Mouse (Mus musculus) lung, postnatal 14 days (tissue): ENCODE measurements around the gene Nifk.
A peak's percentile ranks its signal among the peaks of the same experiment; 100 is the strongest.

Experiments
- DNase-seq: peaks from one replicate; pipeline ENCODE4 v3.0.0; 2021

Gene Nifk

GRCm38 (mm10) chr1:118321661-118322201 is at the start of gene Nifk:
Nifk (plus strand) TSS chr1:118321839.
- peak; percentile 92 for DNase-seq

- peak; percentile 13 for DNase-seq
Observed at GRCm38 (mm10) chr1:118275139-118275538, 46.5 kb upstream of the Nifk start.

DNA sequence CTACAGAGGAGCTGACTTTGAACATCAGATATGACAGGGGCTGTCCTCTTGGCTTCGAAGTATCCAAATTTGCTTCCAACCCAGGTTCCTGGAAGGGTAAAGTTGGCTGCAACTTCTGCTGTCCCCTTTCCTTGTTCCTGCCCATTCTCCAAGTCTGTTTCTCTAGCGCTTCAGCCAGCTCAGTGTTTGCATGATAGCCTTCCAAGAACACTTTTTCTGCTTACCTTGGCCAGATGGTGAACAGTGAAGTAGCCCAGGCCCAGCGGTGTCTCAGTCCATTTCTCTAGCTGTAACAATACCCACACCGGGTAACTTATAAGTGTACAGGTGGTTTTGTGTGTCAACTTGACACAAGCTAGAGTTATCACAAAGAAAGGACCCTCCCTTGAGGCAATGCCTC is 29.3 kb upstream of the Nifk start:
- peak; percentile 15 for DNase-seq

- DNase-seq, result no peak
Observed at GRCm38 (mm10) chr1:118294192-118294591, 27.4 kb upstream of the Nifk start.

DNA sequence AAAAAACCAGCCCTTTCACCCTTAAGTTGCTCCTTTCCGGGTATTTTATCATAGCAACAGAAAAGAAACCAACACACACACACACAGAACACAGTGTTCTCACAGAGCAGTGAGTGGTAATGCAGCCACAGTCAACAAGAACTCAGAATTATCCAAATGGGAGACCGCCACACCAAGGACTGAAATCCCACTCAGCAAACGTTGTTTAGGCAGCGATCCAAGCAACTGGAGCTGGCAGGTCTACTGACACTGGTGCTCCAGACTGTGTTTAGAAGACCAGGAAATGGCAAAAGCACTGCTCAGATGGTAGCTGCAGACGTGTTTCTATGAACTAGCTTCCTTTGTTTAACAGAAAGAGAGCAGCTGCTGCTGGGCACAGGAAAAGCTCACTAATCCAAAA is 26.8 kb upstream of the Nifk start:
- DNase-seq, result peak; percentile 64

- peak; percentile 67 for DNase-seq
Observed at GRCm38 (mm10) chr1:118296673-118297072, 25.0 kb upstream of the Nifk start.

DNA sequence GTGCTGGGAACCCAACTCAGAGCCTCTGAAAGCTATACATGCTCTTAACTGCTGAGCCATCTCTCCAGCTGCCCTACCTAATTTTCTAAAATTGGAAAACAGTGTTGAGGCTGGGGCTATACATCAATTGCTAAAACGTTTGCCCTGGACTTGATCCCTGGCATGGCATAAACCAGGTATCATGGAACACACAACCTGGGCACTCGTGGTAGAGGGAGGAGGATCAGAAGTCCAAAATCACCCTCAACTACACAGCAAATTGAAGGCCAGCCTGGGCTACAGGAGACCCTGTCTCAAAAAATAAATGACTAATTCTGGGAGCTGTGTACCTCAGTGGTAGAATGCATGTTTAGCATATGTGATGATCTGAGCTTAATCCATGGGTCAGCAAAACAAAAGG is 23.9 kb upstream of the Nifk start:
- no peak for DNase-seq

DNA sequence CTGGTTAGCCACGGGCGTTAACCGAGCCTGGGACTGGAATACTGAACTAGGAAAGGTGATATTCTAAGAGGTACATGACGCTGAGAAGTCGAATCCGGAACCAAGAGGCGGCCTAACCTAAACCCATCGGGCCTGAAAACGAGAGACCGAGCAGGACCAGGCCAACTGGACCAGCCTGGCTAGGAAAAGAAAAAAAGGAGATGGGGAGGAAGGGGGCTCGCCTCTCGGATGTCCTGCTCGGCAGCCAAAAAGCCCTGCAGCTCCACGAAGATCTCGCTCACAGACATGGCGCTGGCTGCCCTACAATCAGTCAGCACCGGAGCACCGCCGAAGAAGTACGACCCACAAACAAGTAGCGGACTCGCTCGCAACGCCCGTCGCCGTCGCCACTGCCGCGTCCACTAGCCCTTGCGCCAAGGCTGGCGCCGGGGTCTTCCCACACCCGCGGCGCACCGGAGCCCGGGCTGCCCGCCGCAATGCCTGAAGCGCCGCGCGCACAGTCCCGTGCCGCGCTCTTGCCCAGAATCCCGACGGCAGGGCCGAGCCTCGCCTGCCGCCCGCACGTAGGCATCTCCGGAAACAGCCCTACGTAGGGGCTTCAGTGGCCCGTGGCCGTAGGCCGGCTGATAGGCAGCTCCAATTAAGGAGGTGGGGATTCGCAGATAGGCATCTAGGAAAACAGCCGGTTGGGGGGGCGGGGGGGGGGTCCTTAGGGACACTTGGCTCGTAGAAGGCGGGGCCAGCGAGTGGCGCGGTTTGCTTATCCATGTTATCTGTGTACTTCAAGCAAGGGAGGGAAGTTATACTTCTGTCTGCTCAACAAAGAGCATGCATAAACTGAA is 10.6 kb upstream of the Nifk start:
- peak; percentile 84 for DNase-seq

GRCm38 (mm10) chr1:118311622-118312326 is 9.9 kb upstream of the Nifk start, which contains the start of gene Tsn:
Tsn (minus strand) TSS chr1:118311739.
- peak; percentile 10 for DNase-seq

- DNase-seq, result peak; percentile 43
Observed at GRCm38 (mm10) chr1:118320696-118321095, 943 bp upstream of the Nifk start.

DNA sequence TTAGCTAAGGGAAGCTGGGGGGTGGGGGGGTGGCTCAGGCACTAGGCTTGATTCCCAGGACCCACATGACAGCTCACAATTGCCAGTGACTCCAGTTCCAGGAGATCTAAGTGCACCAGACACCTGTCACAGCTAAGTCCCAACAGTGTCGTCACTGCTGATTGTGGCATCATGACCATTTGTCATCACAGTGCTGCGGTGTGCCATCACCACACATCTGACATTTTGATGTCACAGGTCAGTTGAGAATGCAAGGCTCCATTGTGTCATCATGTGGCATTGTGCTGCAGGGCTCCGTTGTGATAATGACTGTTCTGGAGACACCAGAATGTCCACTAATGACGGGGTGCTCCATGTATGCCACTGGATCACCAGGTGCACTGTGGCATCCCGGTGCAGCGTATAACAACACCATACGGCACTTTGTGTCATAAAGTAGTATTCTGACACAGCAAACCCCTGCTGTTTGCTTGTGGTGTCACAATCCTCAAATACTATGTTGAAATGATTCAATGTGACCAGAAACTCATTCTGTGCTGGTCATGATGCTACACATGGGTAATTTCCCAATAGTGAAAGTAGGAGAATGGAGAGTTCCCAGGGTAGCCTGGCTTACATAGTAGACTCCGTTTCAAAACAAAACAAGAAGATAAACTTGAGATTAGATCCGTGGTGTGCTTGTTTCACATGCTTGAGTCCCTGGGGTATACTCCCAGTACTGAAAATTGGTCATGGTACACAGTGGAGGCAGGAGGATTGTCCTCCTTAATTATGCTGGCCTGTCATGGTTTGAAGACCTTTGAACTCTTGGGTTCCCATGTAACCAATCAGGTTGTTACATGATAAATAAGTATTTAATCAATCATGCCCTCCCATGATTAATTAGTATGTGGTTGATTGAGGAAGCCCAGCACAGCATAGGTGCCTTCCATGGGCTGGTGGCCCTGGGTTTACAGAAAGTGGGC is 13.4 kb downstream of the Nifk start:
- DNase-seq, result no peak

DNA sequence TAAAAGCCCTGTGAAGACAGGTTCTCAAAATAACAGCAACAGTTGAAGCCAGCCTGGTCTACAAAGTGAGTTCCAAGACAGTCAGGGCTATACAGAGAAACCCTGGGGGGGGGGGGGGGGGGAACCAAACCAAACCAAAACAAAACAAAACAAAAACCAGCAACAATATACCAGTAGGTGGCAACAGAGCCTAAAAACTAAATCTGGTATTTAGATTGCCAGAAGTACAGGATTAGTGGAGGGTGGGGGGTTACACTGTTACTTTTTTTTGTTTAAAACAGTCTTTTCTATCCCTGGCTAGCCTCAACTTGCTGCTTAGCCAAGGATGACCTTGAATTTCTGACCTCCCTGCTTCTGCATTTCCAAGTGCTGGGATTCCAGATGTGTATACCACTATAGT is 14.2 kb downstream of the Nifk start:
- DNase-seq, result no peak

GRCm38 (mm10) chr1:118337921-118338320 is 16.3 kb downstream of the Nifk start:
- DNase-seq, result no peak

DNA sequence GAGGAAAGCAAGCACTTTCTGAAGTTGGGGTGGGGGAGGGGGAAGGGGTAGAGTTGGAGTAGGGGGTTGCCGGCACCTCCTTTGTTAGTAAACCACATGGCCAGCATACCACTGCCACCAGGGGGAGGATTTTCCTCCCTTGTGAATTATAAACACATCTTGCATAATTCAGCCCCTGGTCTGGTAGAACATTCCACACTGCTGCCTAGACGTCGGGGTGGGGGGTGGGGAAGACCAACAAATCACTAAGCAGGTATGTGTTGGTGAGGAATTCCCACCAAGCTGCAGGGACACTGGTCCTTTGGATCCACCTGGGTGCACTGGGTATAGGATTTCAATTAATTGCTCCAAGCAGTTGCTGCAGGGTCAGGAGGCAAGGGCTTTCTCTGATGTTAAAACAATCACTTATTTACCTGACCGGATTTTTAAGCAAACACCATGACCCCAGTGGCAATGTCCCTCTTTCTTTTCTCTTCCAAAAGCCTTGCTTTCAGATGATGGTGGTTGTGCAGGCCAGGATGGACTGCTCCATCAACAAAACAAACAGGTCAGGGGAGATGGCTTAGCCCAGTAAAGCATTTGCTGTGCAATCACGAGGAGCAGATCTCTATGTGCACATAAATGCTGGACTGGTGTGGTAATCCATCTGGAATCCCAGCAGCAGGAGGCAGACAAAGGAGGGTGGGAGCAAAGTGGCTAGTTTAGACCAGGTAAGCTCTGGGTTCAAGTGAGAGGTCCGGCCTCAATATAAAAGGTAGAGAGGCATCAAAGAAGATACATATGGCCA is 22.2 kb downstream of the Nifk start:
- DNase-seq, result peak; percentile 31

DNA sequence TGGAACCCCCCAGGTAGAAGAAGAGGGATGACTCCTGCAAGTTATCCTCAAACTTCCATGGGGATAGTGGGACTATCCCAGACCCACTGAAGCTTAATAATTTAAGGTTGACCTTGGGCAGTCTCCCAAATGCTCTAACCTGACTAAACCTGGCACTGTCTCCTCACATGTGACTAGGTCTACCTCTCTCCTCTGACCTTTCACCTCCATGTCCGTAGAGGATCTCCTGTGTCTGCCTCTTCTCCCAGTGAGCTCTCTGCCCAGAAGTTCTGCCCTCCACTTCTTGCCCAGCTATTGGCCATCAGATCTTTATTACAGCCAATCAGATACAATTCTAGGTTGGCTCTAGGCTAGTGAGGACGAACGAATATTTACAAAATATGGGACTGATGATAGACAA is 28.3 kb downstream of the Nifk start:
- DNase-seq, result no peak

- DNase-seq, result no peak
Observed at GRCm38 (mm10) chr1:118359071-118359761, 37.6 kb downstream of the Nifk start.

- no peak for DNase-seq
Observed at GRCm38 (mm10) chr1:118367970-118368369, 46.3 kb downstream of the Nifk start.

DNA sequence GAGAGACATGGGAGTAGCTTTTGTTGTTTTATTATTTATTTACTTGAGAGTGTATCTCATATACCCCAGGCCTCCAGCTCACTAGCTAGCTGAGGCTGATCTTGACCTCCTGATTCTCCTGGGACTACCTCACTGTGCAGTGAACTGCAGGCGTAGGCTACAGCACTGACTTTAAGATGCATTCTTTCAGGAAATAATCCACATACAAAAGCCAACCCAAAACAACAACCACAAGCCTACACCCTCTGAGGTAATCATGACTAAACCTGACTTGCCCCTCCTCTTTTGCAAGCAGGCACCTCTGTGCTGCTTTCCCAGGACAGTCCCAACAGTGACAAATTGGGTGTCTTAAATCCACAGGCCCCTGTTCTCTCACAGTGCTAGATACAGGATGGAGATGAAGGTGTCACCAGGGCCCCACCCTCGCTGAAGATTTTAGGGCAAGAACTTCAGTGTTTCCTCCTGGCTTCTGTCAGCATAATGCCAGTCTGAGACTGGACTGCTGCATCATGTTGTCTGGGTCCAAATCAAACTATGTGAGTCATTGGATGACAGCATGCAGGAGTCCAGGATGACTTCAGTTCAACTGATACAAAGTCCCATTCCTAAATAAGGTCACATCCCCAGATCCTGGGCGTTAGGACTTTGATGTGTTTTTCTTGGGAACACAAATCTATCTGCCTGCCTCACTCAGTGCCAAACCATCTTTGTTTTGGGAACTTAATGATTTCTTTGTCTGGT is 47.3 kb downstream of the Nifk start:
- no peak for DNase-seq

DNA sequence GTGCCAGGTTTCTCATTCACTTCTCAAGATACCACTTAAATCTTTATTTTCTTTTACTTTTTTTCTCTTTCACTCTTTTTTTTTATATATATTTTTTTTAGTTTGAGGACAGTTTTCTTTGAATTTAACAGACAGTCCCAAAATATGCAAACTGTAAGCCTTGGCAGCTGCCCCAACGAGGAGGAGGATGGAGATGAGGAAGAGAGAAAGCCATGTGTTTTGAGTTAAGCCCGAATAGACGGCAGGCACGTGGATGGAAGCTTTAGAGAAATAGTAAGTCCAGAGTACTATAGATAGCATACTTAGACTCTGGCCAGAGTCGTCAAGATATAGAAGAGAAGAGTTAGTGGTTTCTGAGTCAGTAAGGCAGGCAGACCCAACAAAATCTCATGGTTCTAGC is 56.1 kb downstream of the Nifk start:
- no peak for DNase-seq

DNA sequence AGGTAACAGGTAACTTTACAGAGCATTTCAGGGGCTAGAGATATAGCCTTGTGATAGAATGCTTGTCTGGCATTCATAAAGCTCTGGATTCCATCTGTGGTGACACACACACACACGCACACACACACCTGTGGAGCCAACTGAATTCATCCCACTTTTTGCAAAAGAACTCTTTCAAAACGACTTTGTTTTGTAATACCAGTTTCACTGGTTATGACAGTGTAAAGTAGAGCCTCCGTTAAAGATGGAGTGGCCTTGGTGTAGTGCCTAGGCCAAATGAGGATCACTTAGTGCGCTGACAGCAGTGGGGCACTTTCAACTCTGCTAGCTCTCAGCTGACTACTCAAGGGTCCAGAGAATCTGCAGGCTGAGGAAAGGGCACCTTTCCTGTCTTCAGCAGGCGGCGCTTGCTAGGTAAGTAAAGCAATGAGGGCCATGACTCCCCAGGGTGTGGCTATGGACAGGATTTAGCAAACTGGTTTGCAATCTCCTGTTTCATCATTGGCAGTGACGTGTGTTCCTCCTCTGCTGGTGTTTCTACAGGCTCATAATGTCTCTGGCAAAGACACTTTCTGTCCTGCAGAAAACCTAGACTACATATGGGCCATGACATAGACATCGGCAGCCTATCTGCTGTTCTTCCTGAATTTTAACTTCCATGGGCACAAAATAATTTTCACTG is 58.6 kb downstream of the Nifk start:
- no peak for DNase-seq
